Mouse (Mus musculus): ENCODE measurements around the gene Mafg. TPM values are rescaled to one million over a fixed set of nuclear protein-coding genes. Genes with fewer than 3 reads are reported as not detected.
"Not testable (repeated sequence)": the region's sequence is repeated elsewhere in the genome, so short reads cannot be mapped to it uniquely, and the experiment has no call there.

Gene Mafg
- total RNA-seq, 2 experiments from 2014 or later: 85.5 to 89.8 TPM

GRCm38 (mm10) chr11:120598283-120598989 lies 35.0 kb downstream of the Mafg start, which contains the start of the genes Alyref and Anapc11:
TSS of gene Alyref (minus strand) at chr11:120598365.
TSS of gene Anapc11 (plus strand) at chr11:120598421.
- DNase-seq (ENCODE audit: low spot score in 2 of 2): peak; percentile 89 to 94

GRCm38 (mm10) chr11:120597240-120598235 lies 35.9 kb downstream of the Mafg start:
- no peak for DNase-seq (ENCODE audit: low spot score in 2 of 2)

GRCm38 (mm10) chr11:120588531-120588930 lies 44.9 kb downstream of the Mafg start:
- DNase-seq (ENCODE audit: low spot score in 2 of 2): no peak

GRCm38 (mm10) chr11:120583937-120584336 lies 49.5 kb downstream of the Mafg start:
- no peak for DNase-seq (ENCODE audit: low spot score in 2 of 2)

- not testable (repeated sequence) for DNase-seq (ENCODE audit: low spot score in 2 of 2)
Measured at GRCm38 (mm10) chr11:120582982-120583293, 50.5 kb downstream of the Mafg start.

GRCm38 (mm10) chr11:120582268-120582981 lies 51.0 kb downstream of the Mafg start:
- DNase-seq (ENCODE audit: low spot score in 2 of 2): no peak

- DNase-seq (ENCODE audit: low spot score in 2 of 2): peak; percentile 90 to 91
Measured at GRCm38 (mm10) chr11:120581490-120582267, 51.7 kb downstream of the Mafg start, which contains the start of gene Arhgdia. TSS of gene Arhgdia (minus strand) at chr11:120581624.

GRCm38 (mm10) chr11:120580871-120581331 lies 52.5 kb downstream of the Mafg start:
- peak in 1 of 2 experiments; percentile 45 for DNase-seq (ENCODE audit: low spot score in 2 of 2)

GRCm38 (mm10) chr11:120580190-120580589 lies 53.2 kb downstream of the Mafg start:
- no peak for DNase-seq (ENCODE audit: low spot score in 2 of 2)

GRCm38 (mm10) chr11:120579316-120580107 lies 53.9 kb downstream of the Mafg start:
- DNase-seq (ENCODE audit: low spot score in 2 of 2): peak in 1 of 2 experiments; percentile 70

- no peak for DNase-seq (ENCODE audit: low spot score in 2 of 2)
Measured at GRCm38 (mm10) chr11:120578694-120579243, 54.6 kb downstream of the Mafg start.

- DNase-seq (ENCODE audit: low spot score in 2 of 2): no peak
Measured at GRCm38 (mm10) chr11:120578024-120578693, 55.2 kb downstream of the Mafg start.

- no peak for DNase-seq (ENCODE audit: low spot score in 2 of 2)
Measured at GRCm38 (mm10) chr11:120577211-120578023, 56.0 kb downstream of the Mafg start.

- no peak for DNase-seq (ENCODE audit: low spot score in 2 of 2)
Measured at GRCm38 (mm10) chr11:120576365-120576981, 56.9 kb downstream of the Mafg start.

- DNase-seq (ENCODE audit: low spot score in 2 of 2): no peak
Measured at GRCm38 (mm10) chr11:120575940-120576339, 57.5 kb downstream of the Mafg start.
